Mouse (Mus musculus): ENCODE measurements at regions not wholly inside any gene's neighbourhood (a gene's known extent, or its start where the extent isn't known, plus 50 kb on each side); places are given as distances from the start of the nearest gene placed in this dataset.
A peak's percentile ranks its signal among the peaks of the same experiment; 100 is the strongest.

DNA sequence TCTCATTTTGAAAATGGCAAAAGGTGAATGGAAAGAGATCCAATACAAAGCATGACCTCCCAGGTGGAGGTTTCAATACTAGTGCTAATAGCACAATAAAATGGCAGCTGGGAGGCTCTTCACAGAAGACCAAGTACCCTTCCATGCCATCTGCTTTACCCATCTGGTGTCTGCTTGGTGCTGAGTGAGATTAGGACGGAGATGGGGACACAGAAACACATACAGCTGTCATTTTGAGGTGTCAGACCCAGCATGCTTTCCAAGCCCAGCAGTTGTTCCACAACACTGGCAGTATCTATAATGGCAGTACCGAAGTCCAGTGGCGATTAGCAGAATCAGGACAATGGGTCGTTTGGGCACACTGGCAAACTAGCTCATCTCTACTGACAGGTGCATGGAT lies 118.9 kb upstream of the 1700064H15Rik start:
- no peak for DNase-seq

DNA sequence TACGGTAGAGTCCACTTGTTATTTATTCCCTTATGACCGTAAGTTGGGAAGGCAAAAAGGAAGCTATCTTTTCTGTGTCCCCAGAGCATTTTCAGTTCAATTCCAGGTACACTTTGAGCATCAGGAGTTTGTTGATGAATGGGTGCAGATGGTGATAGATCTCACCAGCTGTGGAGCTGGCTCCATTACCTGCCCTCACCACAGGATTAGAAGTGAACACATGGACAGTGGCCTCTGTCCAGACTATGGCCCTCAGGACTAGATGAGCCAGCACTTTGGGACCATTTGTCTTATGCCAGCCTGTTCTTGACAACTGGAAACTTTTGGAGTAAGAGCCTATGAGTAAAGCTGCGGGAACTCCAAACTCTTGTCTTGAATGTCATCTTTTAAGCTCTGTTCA lies 123.5 kb upstream of the 1700064H15Rik start:
- DNase-seq: peak; percentile 28

DNA sequence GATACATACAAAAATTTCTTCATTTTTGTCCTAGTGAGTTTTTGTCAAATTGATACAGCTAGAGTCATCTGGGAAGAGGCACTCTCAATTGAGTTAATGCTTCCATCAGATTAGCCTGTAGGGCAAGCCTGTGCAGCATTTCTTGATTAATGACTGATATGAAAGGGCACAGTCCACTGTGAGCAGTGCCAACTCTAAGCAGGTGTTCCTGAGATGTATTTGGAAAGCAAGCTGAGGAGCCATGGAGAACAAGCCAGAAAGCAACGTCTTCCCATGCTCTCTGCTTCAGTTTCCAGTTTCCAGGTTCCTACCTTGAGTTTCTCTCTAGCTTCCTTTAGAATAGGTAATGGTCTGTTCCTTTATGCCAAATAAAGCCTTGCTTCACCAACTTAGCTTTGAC lies 125.5 kb upstream of the 1700064H15Rik start:
- no peak for DNase-seq

DNA sequence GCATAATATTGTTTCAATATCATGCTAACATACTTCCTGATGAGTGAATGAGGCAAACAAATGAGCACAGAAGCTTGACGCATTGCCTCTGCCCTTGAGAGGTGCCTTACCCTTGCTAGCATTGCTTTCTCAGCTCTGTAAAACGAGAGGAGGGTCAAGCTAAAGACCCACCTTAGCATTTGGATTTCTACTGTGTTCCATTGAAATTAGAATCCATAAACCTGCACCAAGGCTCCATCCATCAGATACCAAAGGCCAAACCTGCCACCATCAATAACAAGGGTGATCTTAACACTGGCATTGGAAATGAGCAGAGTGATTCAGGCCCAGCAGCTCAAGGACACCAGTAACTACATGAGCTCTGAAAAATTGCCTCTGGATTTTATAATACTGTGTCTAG lies 126.2 kb upstream of the 1700064H15Rik start:
- peak; percentile 47 for DNase-seq

DNA sequence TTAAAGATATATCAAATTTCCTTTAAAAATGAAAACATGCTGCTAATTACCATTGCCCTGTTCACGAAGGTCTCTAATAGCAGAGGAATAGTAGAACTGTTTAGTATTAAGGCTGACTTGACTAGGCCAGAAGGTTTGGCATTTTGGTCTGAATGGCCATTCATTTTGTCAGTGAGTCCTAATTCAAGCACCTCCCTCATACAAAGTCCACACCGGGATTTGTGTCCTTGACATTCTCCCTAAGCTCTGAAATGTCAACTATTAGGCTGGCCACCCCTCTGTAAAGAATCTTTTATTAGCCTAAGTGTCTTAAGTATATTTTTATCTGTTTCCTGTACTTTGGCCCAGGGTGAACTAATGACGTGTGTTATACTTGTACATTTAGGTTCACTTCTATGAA lies 126.7 kb upstream of the 1700064H15Rik start:
- peak; percentile 42 for DNase-seq

DNA sequence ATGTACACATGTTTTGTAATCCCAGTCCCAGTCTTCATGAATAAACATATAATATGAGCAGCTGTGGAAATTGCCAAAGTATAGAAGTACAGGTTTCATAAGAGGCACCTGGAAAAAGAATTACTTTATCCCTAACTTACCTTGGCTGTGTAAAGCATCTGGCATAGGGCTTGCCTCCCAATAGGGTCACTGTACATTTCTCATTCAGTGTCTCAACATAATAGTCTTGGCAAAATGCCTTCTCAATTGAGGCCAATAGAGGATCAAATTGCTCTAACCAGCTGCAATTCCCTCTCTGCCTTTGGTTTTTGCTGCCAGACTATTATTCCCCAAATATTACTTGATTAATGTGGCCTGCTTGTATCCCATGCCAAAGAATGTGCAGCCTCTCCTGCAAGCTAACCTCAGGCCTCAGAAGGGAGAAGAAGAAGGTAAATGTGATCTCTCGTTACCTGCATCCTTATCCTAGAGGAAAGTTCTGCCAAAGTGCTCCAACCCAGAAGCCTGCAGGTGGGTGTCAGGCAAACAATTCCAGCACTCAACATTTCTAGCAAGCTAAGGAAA lies 158.2 kb upstream of the Cp start:
- no peak for DNase-seq

DNA sequence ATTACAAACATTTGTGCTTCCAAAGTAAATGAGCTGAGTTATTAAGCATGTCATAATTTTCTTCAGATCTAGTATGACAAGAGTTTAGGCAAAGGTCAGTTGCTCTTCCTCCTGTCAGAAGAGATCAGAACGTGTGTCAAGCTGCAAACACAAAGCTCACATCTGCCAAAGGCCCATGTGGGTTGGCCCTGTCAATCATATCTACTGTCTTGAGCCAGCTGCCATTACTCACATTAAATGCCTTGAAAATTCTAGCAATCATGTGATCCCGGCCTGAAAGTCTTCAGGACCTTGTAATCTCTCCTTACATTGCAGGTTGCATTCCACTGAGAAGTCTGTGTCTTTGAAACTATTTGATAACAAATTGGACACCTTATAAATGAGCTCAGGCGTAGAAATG lies 146.8 kb upstream of the Cp start:
- DNase-seq: peak; percentile 6

DNA sequence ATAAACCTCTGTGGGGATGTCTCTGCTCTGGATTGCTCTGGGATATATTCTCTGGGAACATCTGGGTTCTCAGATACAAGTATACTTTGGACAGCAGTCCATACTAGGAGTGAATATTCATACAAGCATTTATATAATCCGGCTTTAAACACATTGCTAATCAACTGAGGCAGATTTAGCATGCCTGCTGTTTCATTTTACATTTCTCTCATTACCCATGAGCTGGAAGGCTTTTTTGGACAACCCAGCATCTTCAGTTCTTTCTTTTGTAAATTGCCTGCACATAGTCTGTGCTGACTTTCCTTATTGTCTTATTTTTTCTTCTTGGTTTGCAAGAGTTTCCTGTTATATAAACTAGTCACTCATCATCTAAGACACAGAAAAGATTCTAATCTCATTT lies 131.9 kb upstream of the Cp start:
- DNase-seq: no peak

DNA sequence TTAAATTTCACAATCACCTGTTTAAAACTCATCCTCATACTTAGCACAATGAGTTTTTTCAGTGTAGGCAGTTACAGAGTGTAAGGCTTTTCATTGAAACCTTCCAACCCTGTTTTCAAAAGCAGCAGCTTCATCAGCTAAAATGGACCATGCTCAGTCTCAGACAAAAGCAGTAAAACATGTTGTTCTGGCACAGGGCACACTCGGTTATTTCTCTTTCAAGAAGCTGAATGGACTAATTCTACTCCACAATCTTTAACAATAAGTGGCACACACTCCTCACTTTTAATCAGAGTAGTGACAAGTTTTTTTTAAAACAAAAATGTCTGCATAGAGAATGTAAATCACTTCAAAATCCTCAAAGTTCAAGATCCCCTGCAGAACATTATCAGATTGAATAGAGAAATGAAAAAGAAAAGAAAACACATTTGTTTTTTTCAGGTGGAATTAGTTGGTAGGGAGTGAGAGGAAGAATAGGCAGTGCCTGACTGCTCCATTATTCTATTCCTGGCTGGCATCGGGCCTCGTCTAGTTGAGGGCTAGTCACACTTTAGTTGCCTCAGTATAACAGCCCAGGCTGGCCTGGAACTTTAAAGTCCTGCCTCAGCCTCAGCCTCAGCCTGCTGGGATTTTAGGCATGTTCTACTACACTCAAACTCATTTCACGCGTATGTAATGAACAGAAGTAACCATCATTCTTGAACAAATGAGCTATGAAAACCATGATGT lies 128.2 kb upstream of the Cp start:
- DNase-seq: no peak

DNA sequence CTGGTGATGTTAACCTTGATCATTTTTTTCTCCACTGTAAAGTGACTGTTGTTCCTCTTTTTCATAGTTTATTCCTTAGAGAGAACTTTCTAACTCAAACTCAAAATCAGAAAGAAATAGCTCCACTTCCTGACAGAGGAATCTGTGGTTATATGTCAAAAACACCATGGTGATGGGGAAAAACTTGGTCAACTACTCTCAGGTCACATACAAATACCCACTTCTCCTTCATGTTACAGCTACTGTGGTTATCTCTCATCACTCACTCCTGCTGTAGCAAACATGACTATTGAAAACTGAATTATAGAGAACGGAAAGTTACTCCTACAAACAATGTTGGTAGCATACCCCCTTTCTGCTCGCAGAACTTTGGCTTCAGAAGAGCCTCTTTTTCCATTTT lies 127.1 kb upstream of the Cp start:
- DNase-seq: no peak

DNA sequence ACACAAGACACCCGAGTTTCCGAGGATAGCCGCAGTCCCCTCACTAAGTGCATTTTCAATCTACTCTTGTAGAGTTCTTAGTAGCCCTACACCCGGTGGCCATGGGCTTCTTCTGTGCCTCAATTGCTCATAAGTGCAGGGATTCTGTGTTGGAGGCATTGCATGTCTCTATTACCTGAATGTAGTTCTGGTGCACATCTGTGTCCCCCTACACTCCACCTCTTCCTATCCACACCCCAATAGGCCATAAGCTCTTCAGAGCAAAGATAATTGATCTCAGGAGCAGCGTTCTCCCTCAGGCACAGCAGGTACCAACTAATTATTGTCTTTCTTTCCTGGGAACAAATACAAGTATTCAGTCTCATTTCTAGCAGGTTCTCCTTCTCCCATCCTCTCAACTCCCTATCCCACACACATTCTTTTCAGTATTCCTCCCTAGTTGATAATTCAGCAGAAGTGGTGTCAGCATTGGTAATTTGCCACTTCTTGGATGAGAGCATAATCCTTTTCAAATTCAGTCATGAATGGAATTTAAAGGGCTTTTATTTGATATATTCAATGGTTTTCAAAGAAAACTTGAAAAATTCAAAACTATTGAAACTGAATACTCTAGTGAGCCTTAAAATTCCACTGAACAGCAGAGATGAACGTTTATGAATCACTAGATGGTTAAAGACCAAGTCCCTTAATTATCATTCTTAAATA lies 108.7 kb upstream of the Cp start:
- DNase-seq: no peak

DNA sequence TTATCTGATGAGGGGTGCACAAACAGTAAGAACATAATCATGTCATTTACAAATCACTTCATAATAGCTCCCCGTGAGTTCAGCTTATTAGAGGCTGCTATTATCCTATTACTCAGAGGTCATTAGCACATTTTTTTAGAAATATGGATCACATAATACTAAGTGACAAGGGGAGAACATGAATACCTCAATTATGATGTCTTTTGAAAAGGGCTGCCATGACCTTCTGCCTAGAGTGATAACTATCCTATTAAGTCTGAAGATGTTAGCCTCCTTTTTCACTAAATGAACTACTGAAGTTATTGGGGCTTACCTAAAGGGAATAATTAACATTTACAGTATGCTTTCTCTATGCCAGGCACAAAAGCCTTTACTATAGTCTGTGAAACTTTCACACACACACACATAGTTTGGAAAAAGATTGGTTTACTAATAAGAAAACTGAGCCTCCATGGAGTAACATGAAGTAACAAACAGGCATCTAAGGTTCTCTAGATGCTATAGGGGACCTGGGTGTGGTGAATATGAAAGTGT lies 108.1 kb upstream of the Cp start:
- no peak for DNase-seq

DNA sequence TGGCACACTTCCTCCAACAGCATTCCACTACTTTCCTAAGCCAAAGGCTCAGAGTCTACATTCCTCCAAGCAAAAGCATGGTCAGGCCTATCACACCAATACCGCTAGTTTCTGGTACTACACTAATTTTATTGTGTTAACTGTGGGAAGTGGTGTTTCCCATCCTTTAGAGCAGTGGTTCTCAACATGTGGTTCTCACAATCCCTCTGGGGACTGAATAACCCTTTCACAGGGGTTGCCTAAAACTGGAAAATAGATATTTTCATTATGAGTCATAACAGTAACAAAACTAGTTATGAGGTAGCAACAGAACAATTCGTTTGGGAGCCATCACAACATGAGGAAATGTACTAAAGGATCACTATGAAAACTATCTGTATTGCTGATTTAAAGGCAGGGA lies 74.2 kb upstream of the Cp start:
- DNase-seq: no peak

DNA sequence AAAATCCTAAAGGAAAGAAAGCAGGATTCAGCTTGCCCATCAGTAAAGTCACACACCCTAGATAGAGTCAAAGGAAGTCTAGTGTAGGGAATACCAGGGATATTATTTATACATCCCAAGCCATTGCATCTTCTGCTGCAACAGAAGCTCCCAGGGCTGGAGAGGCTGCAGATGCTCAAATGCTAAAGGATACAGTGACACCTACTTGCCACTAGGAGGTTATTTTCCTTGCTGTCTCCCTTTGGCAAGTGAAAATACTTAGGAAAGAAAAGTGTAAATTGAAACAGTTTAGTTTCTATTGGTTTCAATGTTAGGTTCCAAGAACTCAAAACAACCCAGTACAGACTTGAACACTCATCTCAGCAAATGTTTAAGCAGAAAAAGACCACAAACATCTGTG lies 68.4 kb upstream of the Cp start:
- no peak for DNase-seq

DNA sequence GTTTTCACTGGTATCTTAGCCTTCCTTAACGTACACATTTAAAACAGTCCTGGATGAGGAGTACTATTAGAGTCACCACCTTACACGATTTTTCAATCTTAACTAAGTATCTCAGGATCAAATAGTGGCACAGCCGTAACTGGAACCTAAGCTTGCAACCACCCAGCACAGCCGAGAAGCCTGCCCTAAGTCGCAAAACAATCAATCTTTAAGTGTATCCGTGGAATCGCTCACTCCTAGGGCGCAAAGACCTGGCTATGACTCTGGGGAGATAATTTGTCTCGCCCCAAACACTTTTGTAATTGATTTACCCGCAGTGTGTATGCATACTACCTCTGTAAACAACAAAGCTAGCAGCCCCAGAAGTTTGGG lies 62.6 kb upstream of the Cp start:
- no peak for DNase-seq

DNA sequence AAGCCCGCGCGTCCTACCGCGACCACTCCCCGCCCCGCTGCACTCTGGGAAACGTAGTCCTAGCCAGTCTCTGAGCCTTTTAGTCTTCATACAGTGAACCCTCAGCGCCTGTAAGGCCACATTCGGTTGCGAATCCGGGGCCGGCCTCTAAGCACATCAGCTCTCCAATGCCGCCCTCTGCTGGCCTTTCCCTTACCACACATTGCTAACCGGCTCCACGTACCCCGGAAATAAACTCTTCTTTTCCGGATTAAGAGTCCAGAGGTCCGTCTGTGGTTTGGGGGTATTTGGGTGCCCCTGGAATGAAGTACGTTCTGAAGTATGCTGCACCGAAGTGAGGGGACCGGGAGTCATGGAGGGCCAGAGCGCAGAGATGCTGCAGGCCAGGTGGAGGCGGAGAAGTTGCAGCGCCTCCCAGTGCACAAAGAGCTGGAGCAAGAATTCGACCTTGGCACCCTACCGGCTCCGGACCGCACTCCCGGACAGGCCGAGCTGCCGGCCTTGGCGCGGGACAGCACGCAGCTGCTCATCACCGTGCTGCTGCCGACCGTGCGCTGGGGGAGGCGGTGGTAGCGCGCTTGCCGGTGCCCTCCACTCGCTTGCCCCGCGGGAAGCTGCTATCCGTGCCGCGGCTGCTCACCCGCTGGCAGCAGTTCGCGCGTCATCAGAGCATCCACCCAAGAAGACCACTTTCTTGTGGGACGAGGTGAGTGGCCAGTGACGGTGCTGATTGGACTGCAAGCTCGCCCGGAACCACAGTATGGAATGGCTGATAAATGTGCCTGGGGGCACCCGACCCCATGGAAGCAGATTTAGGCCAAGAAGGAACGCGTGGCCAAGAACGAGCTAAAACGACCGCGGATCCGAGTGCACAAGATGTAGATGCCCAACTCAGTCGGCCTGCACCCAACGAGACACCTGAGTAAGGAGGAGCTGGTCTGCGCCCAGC lies 62.0 kb upstream of the Cp start:
- DNase-seq: peak; percentile 96

DNA sequence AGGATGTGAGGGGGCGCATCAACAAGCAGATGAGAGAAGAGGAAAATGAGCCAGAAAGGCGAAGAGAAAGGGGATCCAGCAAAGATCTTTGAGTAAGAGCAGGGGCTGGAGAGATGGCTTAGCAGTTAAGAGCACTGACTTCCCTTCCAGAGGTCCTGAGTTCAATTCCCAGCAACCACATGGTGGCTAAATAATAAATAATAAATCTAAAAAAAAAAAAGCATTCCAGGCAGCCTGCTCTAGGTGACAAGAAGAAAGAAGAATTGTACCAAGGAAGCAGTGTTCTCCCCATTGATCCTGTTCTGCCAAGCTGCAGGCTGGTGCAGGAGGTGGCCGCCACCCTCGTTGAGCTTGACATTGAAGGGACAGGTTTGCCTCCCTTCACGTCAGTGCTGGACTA lies 61.1 kb upstream of the Cp start:
- no peak for DNase-seq

DNA sequence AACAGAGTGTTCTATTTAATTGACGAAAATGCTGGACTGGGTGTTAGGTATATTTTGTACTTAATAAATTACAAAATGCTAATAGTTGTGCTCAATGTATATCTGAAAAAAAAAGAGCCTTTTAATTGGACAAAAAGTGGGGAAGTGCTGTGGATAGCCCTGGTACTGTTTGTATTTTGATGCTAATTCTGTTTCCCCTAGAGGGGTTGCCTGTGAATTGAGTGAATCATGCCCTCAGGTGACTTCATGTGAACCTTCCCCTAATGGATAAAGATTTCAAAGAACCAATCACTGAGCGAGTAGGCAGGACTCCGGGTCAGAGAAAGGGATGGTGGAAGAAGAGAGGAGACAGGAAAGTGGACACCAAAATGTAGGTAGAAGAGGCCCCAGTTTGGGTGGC lies 59.7 kb upstream of the Cp start:
- DNase-seq: no peak

DNA sequence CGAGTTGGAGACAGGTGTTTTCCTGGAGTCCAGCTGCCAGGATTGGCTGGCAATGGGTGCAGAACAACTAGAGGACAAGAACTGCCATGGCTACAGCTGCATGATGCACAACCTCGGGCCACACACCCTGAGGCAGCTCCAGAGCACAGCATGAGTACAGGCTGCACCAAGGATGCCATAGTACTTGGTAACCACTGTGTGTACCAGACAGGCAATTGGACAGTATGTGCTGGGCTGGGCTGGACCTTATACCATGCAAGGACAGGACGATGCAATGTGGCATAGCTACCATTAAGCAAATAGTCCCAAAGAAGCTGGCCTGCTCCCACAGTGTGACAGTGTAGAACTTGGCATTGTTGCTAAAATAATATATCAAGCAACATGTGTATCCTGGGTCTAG lies 54.6 kb upstream of the Cp start:
- no peak for DNase-seq

DNA sequence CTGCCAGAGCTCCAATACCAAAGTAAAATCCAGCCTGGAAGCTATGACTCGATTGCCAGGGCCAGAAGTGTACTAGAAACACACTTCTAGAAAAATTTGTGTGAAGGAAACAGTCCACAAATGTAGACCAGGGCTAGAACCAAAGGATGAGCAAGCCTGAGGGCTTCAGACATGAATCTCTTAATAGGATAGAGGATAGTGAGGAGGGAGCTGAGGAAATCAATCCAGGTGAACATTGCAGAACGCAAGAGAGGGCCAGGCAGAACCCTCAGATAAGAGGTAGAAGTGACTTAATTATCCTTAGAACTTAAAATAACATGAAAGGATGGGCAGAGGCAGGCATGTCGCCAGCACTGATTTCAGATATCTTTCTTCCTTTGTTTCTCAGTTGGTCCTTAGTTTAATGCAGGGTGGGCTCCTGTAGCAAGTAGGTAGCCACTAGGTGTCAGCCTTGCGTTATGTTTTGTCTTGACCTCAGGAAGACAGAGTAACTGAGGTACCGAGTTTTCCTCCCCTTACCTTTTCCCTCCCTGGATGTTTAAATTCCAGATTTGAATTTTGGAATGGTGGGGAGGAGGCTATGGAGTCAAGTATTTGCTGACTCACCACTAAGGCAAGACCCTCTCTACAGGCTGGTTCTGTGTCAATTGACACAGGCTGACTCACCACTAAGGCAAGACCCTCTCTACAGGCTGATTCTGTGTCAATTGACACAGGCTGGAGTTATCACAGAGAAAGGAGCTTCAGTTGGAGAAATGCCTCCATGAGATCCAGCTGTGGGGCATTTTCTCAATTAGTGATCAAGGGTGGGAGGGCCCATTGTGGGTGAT lies 52.2 kb upstream of the Cp start:
- DNase-seq: peak; percentile 58

Data from adrenal gland, postnatal 14 days (tissue).